Mouse (Mus musculus) thymus, postnatal 14 days (tissue): ENCODE data around the gene Mamld1.

Experiments used
- DNase-seq: peaks from one replicate; pipeline ENCODE4 v3.0.0; 2021

Mamld1 gene

DNA sequence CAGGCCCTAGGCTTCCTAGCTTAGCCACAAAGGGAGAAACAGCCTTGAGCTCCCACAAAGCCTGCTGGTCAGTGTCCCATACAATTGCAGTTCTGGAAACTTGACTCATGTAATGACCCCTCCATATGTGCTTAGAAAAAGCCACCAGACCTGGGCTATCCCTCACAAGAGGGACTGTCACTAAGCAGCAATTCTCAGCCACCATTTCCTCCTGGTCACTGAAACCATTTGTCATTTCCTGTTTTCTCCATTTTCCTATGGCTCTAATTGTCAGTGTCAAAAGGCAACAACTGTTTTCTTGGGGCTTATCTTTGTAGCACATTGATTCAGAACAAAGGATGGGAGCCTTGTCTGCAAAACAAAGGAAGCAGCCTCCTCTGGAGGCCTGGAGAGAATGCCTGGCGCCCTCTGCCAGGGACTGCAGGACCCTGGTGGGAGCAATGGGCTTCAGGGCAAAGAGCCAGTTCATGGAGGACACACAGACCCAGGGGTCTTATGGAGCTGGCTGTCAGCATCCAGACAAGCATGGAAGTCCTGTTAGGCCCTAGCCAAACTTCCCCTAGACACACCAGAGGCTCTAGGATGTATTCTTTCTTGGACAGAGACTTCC lies 99.5 kb downstream of the Mamld1 start:
- DNase-seq = no peak

GRCm38 (mm10) chrX:71150551-71151001 lies 100.5 kb downstream of the Mamld1 start:
- no peak for DNase-seq

- DNase-seq = no peak
These were observed 131.5 kb downstream of the Mamld1 start for GRCm38 (mm10) chrX:71181526-71181925.

DNA sequence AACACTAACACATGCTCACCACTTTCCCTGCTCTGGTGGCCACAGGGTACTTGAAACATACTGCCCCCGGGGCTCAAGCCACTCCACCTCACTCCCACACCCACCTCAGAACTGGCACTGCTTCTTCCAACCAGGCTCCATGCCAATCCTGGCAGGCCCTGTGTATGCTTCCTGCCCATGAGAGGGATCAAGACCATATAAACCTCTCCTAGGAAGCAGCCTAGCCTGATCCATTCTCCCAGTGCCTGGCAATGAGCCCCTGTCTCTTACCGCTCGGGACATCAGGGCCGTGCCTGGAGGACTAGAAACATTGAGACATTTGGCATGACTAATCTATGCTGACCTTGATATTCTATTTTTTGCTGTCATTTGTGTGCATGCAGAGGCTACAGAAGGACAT lies 133.6 kb downstream of the Mamld1 start:
- DNase-seq = no peak

DNA sequence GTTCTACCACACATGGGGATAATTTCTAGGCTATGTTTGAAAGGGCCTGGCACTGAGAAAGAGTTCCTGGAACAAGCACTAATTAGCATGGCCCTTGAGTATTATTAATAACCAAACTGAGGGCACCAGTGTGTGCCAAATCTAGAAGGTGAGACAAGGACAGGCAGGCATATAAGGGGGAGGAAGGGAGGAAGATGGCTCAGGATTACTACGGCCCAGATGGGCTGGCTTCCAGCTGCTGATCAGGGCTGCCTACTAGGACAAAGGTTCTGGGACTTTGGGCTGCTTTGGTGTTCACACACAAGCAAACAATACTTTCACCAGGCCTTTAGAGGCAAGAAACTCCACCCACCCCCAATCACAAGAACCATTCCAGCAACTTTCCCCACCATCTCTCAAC lies 136.3 kb downstream of the Mamld1 start:
- DNase-seq = no peak

GRCm38 (mm10) chrX:71204776-71205175 lies 154.7 kb downstream of the Mamld1 start:
- no peak for DNase-seq
